12 mouse cellular contexts compared by ENCODE assay signal in the genomic region with DNA sequence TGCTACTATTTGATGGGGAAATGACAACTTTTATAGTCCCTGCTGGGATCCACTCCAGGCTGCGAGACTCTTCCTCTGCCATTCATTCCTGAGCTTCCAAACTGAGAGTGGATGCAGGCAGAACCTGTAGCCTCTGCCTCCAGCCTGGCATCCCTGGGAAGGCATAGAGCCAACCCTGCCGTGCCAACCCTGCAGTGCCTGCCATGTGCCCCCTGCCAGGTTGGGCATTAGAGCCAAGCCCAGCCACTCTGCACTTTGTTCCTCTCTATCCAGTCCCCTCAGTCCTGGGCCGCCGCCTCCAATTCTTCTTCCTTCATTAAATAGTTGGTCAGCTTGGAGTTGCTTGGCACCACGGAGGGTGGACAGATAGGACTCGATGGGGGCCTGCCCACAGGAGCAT. TPM values are rescaled to one million over a fixed set of nuclear protein-coding genes. Genes with fewer than 3 reads are reported as not detected.
DNase-seq lines count a peak whose midpoint lies in the region.
"Had no signal": no experiment of that assay in that cellular context is flagged by ENCODE, and none has a peak within 500 bp of the region (broad histone marks: within the 10 kb centered on the region; RNA-seq: fewer than 3 reads in every experiment).

No protein-coding gene starts in this region.

- peak; percentile 27 for DNase-seq in gastrocnemius, postnatal 14 days
- no peak for DNase-seq in gastrocnemius, postnatal 10 days
- peak; percentile 30 for DNase-seq in kidney, adult 18-20 months
- DNase-seq in kidney, postnatal 10 days, result no peak
- peak; percentile 84 for DNase-seq in brain, adult 2 months (ENCODE audit: low read depth, low spot score)
- DNase-seq in cerebellum, adult 8-10 months, result peak; percentile 87
- no peak for DNase-seq in left cerebral cortex, adult 18-20 months (ENCODE audit: low spot score in 2 of 2)
- no peak for DNase-seq in frontal cortex, adult 2 months (ENCODE audit: extremely low spot score in 1 of 2, low spot score in 1 of 2)
- DNase-seq: adrenal gland, adult 2 months; gastrocnemius, adult 2 months; right cerebral cortex, postnatal 4 days had no signal

- intact Hi-C loops in gastrocnemius, postnatal 14 days (cut with DNase I; ENCODE audit: low total_unique reads), result no loop called here

RNA-seq across cellular contexts. Expression of gene Nfkb2, which starts 18.1 kb away (rescaled TPM):
- total RNA-seq in gastrocnemius, postnatal 14 days (2021), result 10 to 100 TPM in 1 of 2 experiments, 1 to 10 TPM in 1; 9.6 to 10.4 TPM
- 10 to 100 TPM; 10.4 to 14.3 TPM for total RNA-seq in gastrocnemius, postnatal 10 days (2021)
- total RNA-seq in left cerebral cortex, adult 18-20 months (2021), result 1 to 10 TPM; 1.9 to 2.1 TPM
- polyA plus RNA-seq in frontal cortex, adult 2 months (2012; rRNA removed), result 2.9 and 3.1 TPM in 2 replicates

RNA-seq across cellular contexts. Expression of gene Psd, which starts 40.9 kb away (rescaled TPM):
- total RNA-seq in gastrocnemius, postnatal 14 days (2021), result 1 to 10 TPM; 1.4 to 1.9 TPM
- total RNA-seq in gastrocnemius, postnatal 10 days (2021), result 1 to 10 TPM; 2.2 to 2.6 TPM
- 100 to 1,000 TPM; 612 to 681 TPM for total RNA-seq in left cerebral cortex, adult 18-20 months (2021)
- polyA plus RNA-seq in frontal cortex, adult 2 months (2012; rRNA removed), result 653 and 659 TPM in 2 replicates

RNA-seq across cellular contexts. Expression of gene Fbxl15, which starts 41.9 kb away (rescaled TPM):
- total RNA-seq in gastrocnemius, postnatal 14 days (2021), result 1 to 10 TPM; 2.4 to 2.8 TPM
- 1 to 10 TPM; 2.7 to 3.7 TPM for total RNA-seq in gastrocnemius, postnatal 10 days (2021)
- 10 to 100 TPM; 30.0 to 31.1 TPM for total RNA-seq in left cerebral cortex, adult 18-20 months (2021)
- polyA plus RNA-seq in frontal cortex, adult 2 months (2012; rRNA removed), result 33.2 and 36.5 TPM in 2 replicates

RNA-seq across cellular contexts. Expression of gene Cuedc2, which starts 52.5 kb away (rescaled TPM):
- 10 to 100 TPM; 68.7 to 79.0 TPM for total RNA-seq in gastrocnemius, postnatal 14 days (2021)
- 10 to 100 TPM; 88.3 TPM for total RNA-seq in gastrocnemius, postnatal 10 days (2021)
- 100 to 1,000 TPM; 199 to 202 TPM for total RNA-seq in left cerebral cortex, adult 18-20 months (2021)
- 226 and 229 TPM in 2 replicates for polyA plus RNA-seq in frontal cortex, adult 2 months (2012; rRNA removed)

RNA-seq across cellular contexts. Expression of gene Mfsd13a, which starts 54.9 kb away (rescaled TPM):
- total RNA-seq in gastrocnemius, postnatal 14 days (2021), result 1 to 10 TPM; 1.1 TPM
- total RNA-seq in gastrocnemius, postnatal 10 days (2021), result 1 to 10 TPM; 1.2 to 1.5 TPM
- 10 to 100 TPM; 22.7 to 26.4 TPM for total RNA-seq in left cerebral cortex, adult 18-20 months (2021)
- polyA plus RNA-seq in frontal cortex, adult 2 months (2012; rRNA removed), result 30.4 and 39.6 TPM in 2 replicates
- total RNA-seq: neutrophil, adult 5-6 weeks had no signal

Comparison
In these comparisons a context has a peak if more than half of its experiments do, and no peak if none do; other contexts are left out.
1. DNase-seq: peak in gastrocnemius, postnatal 14 days (single experiment), kidney, adult 18-20 months (single experiment), brain, adult 2 months (single experiment) and cerebellum, adult 8-10 months (single experiment); none in gastrocnemius, postnatal 10 days (single experiment), kidney, postnatal 10 days (single experiment), left cerebral cortex, adult 18-20 months (0 of 2) and frontal cortex, adult 2 months (0 of 2).
2. RNA of gene Psd, which starts 40.9 kb away (total RNA-seq): 612 to 681 TPM in left cerebral cortex, adult 18-20 months; 2.2 to 2.6 TPM in gastrocnemius, postnatal 10 days and 1.4 to 1.9 TPM in gastrocnemius, postnatal 14 days; every median in the first group is over 100 times any median in the second.
3. RNA of gene Fbxl15, which starts 41.9 kb away (total RNA-seq): 30.0 to 31.1 TPM in left cerebral cortex, adult 18-20 months; 2.7 to 3.7 TPM in gastrocnemius, postnatal 10 days and 2.4 to 2.8 TPM in gastrocnemius, postnatal 14 days; every median in the first group is over 4 times any median in the second.